Mouse (Mus musculus) bone marrow macrophage, adult 2 months (primary cell): Measurements from ENCODE around the gene Hnf1b.

Source experiments
- CTCF ChIP-seq: IDR thresholded peaks from 2 replicates; pipeline ENCODE4 v1.5.1; 2012; ENCODE audit warnings: low read depth, mild to moderate bottlenecking, low read length, moderate library complexity
- POLR2A ChIP-seq: IDR thresholded peaks from 2 replicates; pipeline ENCODE4 v1.6.1; 2012; ENCODE audit warnings: mild to moderate bottlenecking, low read depth, low read length, borderline replicate concordance

DNA sequence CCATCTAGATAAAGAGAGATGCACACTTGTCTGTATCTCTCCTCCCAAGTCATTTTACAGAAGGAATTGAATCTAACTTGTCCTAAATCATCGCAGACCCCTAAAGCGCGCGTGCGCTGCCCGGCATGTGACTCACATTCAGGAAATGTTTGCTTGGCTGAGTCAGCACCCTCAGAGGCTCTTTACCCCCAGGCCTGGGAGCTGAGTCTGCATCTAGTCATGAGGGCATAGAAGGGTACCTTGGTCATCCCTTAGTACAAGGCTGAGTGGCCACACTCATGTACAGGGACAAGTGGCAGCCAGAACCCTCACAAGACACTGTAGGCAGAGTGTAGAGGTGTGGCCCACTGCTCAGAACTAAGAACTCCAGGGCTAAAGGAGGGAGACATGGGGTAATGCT, 6.3 kb upstream of the Hnf1b start:
- no peak for TF ChIP-seq POLR2A
- TF ChIP-seq CTCF: no peak
